Mouse (Mus musculus) gastrocnemius, postnatal 10 days (tissue): ENCODE data around the gene Tapbpl. TPM values are rescaled to one million over a fixed set of nuclear protein-coding genes. Genes with fewer than 3 reads are reported as not detected.
A peak's percentile ranks its signal among the peaks of the same experiment; 100 is the strongest.
"Not testable (repeated sequence)": the region's sequence is repeated elsewhere in the genome, so short reads cannot be mapped to it uniquely, and the experiment has no call there.

Experiments used
- DNase-seq: peaks from one replicate; pipeline ENCODE4 v3.0.0; 2021; ENCODE audit warnings: mixed read lengths
- long read RNA-seq, 2 experiments: library from polyadenylated mRNA; stranded (forward); transcript quantifications; one replicate each; pipeline ENCODE4 v2.0.0; 2021
- total RNA-seq, 2 experiments: library from RNA; stranded (reverse); gene quantifications; 2 replicates each; pipeline ENCODE4 v1.2.3; 2021

Gene Tapbpl
- total RNA-seq: 1 to 10 TPM; 2.7 to 3.1 TPM
- long read RNA-seq, experiment 1, partial matches to known transcripts: 0 of 4 reads
- long read RNA-seq, experiment 1, other reads (novel, unspliced or antisense): 1 of 4 reads
- long read RNA-seq, experiment 2, partial matches to known transcripts: 1 of 4 reads
- long read RNA-seq, experiment 2, other reads (novel, unspliced or antisense): 1 of 4 reads

DNA sequence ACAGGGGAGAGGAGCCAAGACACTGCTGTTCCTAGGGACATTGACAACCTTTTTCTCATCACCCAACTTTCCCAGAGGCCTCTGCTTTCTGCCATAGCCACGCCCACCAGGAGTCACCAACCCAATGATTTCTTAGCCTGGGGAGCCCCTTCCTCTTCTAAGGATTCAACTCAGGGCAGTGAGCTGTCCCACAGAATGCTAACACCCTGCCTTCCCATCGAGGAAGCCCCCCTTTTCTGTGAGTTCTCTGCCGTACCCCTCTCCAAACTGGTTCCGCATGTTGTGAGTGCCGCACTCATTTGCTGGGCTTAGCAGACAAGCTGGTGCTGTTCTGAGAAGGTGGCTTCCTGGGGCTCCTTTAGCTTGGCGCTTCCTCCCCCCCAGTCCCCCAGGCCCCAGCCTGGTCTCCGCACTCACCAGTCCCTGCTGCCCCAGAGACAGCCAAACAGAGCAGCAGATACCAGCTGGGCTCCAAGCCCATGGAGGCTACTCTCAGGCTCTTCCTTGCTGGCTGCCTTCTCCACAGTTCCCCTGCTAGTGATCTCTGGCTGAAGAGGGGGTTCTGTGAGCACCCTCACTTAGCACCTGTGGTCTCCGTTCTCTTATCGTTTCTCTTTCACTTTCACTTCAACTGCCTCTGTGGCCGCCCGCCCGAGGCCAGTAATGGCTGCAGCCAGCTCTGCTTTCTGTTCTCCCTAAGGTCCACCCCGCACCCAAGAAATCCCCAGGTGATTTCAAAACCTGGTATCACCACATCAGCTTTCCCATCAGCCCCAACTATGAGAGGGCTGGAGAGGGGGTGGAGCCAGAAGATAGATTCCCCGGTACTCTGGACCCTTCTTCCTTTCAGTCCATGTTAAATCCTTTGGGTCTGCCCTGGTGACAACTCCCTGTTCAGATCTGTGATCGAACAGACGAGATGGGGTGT lies at the start of gene Tapbpl:
Gene Tapbpl (minus strand): TSS at position 744 of the 928 bp plus-strand sequence.
- DNase-seq: peak; percentile 38

DNA sequence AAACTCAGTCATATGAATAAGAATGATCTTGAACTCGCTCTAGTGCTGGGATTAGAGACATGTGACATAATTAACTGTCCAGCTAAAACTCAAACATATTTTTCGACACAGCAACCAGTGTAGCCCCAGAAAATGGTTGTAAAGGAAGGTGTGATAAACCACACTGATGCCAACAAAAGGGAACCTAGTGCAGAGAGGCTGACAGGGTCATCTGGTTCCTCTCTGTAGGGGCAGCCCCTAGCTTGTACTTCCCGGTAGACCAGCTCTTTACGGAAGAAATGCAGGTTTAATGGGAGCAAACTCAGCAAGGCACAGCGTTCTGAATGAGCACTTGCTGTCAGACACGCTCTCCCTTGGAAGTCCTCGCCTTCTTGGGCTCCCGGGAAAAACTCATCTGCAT lies 48.1 kb upstream of the Tapbpl start:
- DNase-seq: no peak

DNA sequence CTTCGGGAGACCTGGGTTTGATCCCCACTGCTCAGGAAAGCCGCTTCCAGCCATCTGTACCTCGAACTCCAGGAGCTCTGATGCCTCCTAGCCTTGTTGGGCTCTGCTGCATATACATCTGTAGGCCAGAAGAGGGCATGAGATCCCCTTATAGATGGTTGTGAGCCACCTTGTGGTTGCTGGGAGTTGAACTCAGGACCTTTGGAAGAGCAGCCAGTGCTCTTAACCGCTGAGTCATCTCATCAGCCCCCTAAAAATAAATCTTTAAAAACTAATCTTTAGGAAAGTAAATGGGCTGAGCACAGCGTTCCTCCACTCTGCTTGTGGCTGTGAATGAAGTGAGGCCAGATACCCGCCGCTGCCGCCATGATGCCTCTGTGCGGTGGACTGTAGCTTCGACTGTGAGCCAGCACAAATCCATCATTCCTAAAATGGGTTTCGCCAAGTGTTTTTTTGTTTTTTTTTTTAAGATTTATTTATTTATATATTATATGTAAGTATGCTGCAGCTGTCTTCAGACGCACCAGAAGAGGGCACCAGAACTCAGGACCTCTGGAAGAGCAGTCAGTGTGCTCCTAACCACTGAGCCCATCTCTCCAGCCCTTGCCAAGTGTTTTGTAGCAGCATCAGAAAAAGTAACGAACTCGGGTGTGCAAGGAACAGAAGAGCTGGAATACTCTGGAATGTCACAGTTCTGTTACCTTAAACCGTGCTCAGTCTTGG lies 43.3 kb upstream of the Tapbpl start:
- DNase-seq: peak; percentile 29

DNA sequence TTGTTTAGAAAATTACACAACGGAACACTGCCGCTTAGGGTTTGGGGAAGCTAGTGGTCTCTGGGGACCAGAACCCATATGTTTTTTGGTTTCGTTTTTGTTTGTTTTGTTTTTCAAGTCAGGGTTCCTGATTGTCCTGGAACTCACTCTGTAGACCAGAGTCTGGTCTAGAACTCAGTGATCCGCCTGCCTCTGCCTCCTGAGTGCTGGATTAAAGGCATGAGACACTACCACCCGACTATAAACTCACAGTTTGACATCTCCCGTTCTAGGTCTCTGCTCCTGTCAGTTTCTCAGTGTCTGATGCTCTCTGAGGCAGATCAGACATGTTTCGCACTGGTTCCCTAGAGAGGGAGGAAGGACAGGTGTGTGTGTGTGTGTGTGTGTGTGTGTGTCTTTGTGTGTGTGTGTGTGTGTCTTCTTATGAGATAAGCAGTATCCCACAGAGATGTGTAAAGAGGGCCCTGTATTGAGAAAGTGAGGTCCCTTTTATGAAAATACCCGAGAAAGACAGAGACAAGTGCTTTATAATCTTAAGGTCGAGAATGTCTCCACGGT lies 40.6 kb upstream of the Tapbpl start:
- DNase-seq: no peak

DNA sequence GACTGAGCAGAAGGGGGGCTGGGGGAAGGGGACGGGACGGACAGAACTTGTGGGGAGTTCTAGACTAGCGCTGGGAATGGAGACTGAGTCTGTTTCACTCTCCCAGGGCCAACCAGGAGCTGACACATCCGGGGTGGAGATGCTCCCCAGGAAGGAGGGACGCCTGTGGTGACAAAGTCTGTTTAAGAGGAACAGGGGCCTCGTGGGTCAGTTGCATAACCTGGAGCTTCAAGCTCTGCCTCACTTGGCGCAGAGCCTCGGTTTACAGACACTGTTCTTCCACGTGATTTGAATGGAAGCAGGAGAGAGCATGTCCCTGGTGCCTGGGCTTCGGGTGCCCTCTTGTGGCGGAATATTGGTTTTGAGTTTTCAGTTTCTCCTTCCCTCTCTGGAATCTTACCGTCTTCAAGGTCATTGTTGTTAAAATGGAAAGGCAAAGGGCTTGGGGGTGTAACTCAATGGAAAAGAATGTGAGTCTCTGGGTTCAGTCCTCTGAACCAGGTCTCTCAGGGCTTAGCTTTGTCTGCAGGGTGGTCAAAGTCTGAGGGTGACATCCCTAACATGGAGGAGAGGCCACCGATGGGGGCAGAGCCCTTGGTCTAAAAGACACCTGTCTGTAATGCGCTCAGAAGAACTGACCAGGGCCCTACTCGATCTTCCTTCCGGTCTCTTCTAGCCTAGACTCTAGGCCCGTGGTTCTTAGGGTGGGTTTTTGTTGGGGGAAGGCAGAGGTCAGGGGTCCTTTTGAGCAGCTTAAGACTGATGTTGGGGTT lies 40.0 kb upstream of the Tapbpl start:
- peak; percentile 92 for DNase-seq

DNA sequence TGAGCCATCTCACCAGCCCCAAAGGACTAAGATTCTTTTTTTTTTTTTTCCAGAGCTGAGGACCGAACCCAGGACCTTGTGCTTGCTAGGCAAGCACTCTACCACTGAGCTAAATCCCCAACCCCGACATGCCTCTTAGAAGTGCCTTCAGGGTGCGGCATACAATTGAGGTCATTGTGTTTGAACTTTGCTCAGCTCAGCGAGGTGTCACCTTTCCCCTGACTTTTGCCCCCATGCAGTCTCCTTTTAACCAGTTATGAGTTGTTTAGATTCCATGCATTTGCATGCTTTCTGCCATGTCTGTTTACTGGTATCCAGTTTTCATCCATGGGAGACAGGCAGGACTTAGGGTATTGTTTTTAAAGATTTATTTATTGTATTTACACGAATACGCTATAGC lies 37.1 kb upstream of the Tapbpl start:
- DNase-seq: no peak

DNA sequence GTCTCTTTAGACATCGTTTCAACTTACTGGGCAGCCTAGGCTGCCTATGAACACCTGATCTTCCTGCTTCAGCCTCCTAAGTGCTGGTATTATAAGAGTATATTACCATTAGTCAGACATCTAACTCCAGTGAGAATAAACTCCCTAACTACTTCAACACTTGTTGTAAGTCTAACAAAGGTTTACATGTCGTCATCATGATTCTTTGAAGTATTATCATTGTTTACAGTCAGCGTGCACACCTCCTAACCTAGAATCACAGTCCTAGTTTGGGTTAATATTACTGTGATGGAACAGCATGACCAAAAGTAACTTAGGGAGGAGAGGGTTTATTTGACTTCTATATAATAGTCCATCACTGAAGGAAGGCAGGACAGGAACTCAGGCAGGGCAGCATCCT lies 35.8 kb upstream of the Tapbpl start:
- no peak for DNase-seq

DNA sequence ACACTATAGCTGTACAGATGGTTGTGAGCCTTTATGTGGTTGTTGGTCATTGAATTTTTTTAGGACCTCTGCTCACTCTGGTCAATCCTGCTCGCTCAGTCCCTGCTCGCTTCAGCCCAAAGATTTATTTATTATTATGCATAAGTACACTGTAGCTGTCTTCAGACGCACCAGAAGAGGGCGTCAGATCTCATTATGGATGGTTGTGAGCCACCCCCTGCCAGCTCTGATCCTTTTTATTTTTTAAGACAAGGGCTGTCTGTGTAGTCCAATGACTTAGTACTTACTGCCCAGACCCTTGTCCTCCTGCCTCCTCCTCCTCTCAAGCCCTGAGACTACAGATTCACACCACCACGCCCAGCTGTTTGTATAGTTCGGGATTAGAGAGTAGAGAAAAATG lies 34.9 kb upstream of the Tapbpl start:
- DNase-seq: not testable (repeated sequence)

DNA sequence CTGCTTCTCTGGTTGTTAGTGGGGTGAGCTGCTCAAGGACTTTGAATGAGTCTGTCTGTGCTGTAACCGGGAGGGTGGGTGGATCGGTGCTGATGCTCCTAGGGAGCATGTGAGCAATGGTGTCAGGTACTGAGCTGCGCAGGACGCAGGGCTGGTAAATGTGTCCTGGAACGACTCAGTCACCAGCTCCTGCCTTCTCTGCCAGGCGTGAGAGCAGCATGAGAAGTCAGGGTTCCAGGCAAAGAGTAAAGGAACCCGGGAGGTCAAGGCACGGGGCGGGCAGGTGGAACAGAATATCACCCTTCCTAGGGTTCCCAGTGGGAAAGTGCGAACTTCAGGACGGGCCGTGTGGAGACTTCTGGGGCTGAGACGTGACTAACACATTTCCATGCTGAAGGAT lies 34.4 kb upstream of the Tapbpl start:
- DNase-seq: no peak

DNA sequence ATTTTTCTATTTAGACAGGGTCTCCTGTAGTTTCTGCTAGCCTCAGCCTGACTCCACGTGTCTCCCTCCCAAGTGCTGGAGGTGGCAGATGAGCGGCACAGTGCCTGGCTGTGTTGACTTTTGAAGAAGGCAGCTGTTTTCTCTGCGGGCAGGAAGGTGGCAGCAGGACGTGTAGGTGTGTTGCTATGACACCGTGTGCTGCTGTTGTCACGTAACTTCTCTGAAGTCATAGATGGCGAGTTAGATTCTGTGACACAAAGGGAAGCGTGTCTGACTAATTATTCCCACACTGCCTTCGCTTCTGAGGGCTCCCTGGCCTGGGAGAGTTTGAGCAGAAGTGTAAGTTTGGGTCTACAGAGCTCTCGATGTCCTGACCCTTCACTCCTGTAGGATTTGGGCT lies 33.6 kb upstream of the Tapbpl start:
- DNase-seq: no peak

DNA sequence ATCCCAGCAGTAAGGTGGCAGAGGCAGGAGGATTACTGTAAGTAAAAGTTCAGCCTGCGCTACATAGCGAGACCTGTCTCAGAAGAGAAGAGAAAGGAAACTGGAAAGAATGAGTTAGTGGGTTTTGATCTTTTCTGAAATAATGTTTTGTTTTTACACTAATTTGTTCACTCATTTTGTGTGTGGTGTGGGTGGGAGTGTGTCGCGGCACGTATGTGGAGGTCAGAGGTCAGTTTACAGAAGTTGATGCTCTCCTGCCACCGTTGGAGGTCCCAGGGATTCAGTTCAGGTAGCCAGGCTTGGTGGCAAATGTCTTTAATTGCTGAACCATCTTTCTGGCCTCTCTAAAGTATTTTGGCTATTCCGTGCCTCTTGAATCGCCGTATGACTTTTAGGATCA lies 32.6 kb upstream of the Tapbpl start:
- DNase-seq: no peak

DNA sequence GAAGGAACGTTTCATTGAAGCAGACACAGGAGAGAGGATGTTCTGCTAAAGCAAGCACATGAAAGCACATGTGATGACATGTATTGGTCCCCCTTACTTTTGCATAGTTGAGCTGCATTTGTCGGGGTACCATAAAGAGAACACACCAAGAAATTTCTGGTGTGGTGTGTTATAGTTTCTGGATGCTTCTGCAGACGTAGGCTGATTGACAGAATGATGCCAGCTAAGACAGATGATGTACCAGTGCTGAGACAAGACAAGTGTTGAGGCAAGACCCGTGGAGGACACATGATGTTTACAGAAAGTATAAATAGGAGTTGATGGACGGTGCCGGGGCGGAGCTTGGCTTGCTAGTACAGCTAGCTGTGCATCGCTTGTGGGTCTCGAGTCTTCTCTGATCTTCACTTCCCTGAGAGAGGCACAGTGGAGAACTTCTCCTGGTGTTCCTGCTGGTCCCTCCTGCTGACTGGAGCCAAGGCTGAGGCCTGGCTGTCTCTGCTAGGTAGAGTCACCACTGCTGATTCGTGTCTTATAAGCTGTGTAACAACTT lies 28.4 kb upstream of the Tapbpl start:
- DNase-seq: no peak

DNA sequence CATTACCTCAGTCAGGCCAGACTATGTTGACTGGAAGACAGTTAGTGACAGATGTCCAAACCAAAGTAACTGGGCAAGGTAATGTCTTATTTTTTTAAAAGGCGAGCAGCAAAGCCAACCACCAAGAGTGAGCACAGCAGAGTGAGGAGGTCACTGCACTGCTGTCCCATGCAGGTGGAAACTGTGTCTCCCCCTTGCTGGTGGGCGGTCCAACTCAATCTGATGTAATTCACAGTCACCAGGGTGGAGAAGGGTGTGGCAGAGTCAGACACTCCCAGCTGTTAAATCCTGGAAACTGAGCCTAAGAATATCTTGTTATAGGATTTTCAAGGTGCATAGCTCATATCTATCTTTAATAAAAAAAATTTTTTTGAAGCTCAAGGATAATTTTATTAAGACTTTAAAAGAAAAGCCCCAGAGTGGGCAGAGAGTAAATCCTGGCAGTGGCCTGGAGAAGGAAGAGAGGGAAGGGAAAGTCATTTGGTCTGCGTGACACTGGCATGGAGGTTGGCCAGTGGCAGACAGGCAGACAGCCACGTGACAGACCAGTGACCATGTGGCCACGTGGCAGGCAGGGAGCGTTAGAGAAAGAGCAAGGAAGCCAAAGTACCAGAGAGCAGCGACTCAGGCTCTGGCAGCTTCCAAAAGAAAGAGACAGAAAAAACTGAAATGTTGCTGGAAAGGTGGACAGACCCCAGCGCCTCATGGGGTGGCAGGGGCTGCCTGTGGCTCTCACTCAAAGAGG lies 24.7 kb upstream of the Tapbpl start:
- DNase-seq: peak; percentile 45

DNA sequence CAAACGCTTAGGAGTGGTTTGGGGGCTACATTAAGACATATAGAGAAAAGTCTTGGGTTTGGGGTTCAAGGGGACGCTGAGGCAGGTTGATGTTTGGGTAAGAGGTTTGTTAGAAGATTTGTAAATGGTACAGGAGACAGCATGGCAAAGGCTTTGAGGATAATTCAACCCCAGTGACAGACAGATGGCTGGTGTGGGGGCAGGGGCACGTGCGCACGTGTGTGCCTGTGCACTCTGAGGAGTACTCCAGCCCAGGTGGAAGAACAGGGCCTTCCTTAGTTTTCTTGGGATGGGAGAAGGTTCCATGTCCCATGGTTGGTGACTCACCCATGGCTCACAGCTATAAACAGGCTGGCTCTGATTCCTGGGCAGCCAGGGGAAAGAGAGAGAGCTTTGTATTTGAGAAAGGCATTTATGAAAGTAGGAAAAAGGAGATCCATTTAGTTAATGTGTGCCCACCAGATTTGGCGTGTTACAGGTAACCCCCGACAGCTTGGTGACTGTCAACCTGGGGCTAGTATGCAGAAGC lies 23.9 kb upstream of the Tapbpl start:
- DNase-seq: no peak

DNA sequence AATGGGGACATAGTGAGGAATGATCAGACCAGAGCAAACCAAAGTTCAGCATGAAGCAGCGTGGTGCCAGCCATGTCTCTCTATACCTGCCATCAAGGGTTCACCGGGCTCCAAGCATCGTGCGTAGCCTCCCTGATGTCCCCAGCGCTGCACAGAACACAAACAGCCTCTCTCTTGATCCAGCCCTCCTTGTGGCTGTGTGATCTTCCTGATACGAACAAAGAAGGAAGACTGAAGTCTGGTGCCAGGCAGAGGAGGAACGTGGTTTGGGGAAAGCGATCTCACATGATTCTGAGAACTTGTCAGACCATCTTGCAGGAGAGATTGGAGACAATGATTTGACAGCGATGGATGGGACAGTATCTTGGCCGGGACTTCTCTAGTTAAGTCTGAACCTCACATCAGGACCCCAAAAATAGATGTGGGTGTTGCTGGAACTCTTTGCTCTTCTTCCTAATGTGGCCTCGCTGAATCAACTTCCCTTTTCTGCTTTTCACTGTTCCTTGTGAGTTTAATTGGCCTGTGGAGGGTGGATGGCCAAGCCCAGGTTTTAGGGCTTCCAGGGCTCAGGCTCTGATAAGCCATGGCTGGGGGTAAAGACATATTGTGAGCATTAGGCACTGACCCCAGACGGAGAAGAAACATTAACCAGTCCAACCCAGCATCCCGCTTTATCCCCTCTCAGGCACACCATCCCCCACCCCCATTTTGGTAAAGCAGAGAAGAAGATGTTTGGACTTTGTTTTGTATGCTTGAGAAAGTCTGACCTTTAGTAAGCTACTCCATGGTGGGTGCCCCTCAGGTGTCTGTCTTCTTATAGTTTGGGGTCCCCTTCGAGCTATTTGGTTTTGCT lies 22.4 kb upstream of the Tapbpl start:
- DNase-seq: no peak

DNA sequence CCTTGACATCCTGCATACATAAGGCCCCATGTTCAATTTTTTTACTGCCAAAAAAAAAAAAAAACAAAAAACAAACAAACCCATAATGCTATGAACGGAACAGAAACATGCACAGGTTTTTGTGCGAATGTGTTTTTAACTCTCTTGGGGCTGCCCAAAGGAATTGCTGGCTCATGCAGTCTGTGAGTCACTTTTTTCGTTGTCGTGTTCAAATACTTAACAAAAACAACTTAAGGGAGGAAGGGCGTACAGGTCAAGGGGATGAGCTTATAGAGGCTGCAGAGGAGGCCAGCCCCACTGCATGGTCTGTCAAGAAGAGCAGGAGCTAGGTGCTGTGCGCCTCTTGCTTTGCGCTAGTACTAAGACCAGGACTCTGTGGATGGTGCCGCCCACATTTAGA lies 21.1 kb upstream of the Tapbpl start:
- DNase-seq: no peak

DNA sequence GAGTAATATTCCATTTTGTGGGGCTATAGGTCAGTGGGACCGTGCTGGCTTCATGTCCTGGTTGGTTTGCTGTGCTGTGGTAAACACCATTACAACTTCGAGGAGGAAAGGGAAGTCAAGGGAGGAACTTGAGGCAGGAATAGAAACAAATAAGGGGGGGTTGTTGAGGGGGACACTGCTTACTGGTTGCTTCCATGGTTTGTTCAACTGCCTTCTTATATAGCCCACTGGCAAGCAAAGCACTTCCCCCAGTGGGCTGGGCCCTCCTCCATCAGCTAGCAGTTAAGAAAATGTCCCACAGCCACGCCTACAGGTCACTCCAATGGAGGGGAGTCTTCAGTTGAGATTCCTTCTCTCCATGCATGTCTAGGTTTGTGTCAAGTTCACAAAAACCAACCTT lies 20.6 kb upstream of the Tapbpl start:
- no peak for DNase-seq

DNA sequence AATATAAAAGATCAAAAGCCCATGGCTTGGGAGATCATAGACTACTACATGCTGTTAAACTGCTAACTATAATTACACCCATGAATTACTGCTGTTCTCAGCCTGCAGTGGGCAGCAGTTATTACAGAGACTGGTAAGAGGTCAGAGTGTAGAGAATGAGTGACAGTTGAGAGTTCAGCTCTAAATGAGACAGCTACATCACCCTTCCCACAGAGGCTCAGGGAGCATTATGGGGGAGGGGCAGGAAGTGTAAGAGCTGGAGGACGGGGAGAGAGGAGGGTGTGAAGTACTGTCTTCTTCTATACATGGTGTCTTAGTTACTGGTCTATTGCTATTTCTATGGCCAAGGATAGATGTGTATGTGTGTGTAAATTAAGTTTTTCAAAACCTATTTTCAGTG lies 12.9 kb upstream of the Tapbpl start:
- no peak for DNase-seq

DNA sequence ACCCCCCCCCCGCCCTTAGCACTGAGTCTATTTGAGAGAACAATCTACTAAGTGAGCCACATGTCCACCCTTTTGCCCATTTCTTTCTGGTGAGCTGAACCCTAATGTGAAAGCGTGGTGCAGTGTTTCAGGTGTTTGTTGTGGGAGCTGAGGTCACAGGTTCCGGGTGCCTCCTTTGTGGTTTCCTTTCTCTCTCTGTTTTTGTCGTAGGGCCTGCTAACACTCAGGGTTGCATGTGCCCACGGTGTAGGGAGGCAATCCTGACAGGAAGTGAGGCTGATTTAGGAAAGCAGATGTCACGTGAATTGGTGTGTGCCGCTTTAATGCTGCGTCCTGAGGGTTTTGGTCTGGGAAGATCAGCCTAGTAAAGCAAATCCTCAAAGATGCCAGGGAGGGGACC lies 9.9 kb upstream of the Tapbpl start:
- no peak for DNase-seq

DNA sequence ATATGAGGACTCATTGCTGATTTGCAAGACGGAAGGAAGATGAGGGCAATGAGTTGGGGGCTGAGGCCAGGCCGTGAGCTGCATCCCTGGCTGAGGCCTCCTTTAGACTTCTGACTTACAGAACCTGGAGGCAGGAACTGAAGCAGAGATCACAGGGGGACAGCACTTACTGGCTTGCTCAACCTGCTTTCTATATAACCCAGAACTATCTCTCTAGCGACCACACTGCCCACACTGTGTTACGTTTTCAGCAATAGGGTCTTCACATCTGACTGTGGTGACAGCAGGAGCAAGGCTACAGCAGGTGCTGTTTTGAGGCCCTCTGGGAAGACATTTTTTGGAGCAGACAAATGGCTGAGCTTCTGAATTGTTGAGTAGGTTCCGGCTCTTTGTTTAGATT lies 9.0 kb upstream of the Tapbpl start:
- DNase-seq: no peak
